7 mouse cellular contexts compared by ENCODE assay signal in the genomic region with DNA sequence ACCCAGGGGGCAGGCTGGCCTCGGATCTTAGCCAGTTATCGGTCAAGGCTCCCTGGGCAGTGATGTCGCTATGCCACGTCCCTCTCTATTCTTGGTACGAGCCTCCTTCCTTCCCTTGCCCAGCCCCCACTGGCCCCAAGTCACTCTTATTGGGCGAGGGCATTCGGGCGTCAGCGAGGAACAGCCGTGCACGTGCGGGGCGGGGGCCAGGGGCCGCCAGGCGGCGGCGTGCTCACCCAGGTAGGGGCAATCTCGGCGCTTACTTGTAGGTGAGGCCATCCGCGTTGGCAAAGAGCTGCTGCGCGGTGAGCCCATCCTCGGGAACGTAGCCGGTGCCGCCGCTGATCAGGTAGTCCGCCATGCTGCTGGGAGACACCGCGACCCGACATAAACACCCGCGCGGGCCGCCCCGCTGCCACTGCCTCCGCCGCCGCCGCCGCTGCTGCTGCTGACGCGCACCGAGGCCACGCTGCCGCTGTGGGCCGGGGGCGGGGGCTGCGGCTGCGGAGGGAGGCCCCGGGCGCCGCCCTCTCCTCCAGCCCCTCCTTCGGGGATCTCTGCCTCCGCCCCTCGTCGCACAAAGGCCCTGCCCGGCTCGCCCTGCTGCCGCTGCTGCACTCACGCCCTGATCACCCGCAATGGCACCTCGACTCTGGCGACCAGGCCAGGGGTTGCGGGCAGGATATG. TPM values are rescaled to one million over a fixed set of nuclear protein-coding genes. Genes with fewer than 3 reads are reported as not detected.
DNase-seq lines count a peak whose midpoint lies in the region; ATAC-seq lines count a peak whose summit lies in the region.

No protein-coding gene starts in this region.

- H3K4me2 ChIP-seq in intestine, embryonic 15.5 days (replicated peaks) = peak overlapping the region; percentile 93
- peak overlapping the region; percentile 85 for H3K4me2 ChIP-seq in midbrain, embryonic 12.5 days (replicated peaks)

- peaks cover 32% of the 10 kb centered on the region for H3K4me1 ChIP-seq in intestine, embryonic 15.5 days (replicated peaks)
- peaks cover 56% of the 10 kb centered on the region for H3K4me1 ChIP-seq in limb, embryonic 10.5 days
- H3K4me1 ChIP-seq in midbrain, embryonic 12.5 days = peaks cover 54% of the 10 kb centered on the region

- ATAC-seq in intestine, embryonic 15.5 days = peak; percentile 89
- ATAC-seq in midbrain, embryonic 12.5 days (ENCODE audit: low FRiP score, low read depth) = peak; percentile 78

- H3K27me3 ChIP-seq in intestine, embryonic 15.5 days (replicated peaks) = no peaks in the 10 kb centered on the region
- H3K27me3 ChIP-seq in limb, embryonic 10.5 days (ENCODE audit: low read depth, poor library complexity, severe bottlenecking) = peaks cover 30% of the 10 kb centered on the region
- peaks cover 21% of the 10 kb centered on the region for H3K27me3 ChIP-seq in midbrain, embryonic 12.5 days

- no peaks in the 10 kb centered on the region for H3K9me3 ChIP-seq in intestine, embryonic 15.5 days
- H3K9me3 ChIP-seq in limb, embryonic 10.5 days (replicated peaks) = no peaks in the 10 kb centered on the region
- no peaks in the 10 kb centered on the region for H3K9me3 ChIP-seq in midbrain, embryonic 12.5 days

- peak overlapping the region; percentile 70 for H3K27ac ChIP-seq in intestine, embryonic 15.5 days
- H3K27ac ChIP-seq in limb, embryonic 10.5 days = peak overlapping the region; percentile 89
- peak overlapping the region; percentile 78 for H3K27ac ChIP-seq in midbrain, embryonic 12.5 days (replicated peaks)

- H3K4me3 ChIP-seq in intestine, embryonic 15.5 days (replicated peaks) = peak overlapping the region; percentile 77
- peak overlapping the region; percentile 80 for H3K4me3 ChIP-seq in limb, embryonic 10.5 days
- H3K4me3 ChIP-seq in midbrain, embryonic 12.5 days = peak overlapping the region; percentile 75

- H3K9ac ChIP-seq in intestine, embryonic 15.5 days = peak overlapping the region; percentile 78
- peak overlapping the region; percentile 72 for H3K9ac ChIP-seq in midbrain, embryonic 12.5 days (replicated peaks)

- DNase-seq in adrenal gland, adult 18-20 months (ENCODE audit: low spot score in 2 of 2) = peak; percentile 79 to 83
- peak; percentile 90 for DNase-seq in embryo, embryonic 10 days (ENCODE audit: low spot score)
- DNase-seq in gastrocnemius, postnatal 25 days = peak; percentile 88
- DNase-seq in limb, embryonic 10.5 days (ENCODE audit: low spot score) = peak; percentile 88
- DNase-seq in skeletal muscle tissue, adult 2 months (ENCODE audit: low read depth, low spot score) = peak; percentile 51

- no peaks in the 10 kb centered on the region for H3K36me3 ChIP-seq in intestine, embryonic 15.5 days
- peaks cover 3% of the 10 kb centered on the region for H3K36me3 ChIP-seq in limb, embryonic 10.5 days
- H3K36me3 ChIP-seq in midbrain, embryonic 12.5 days = peaks cover under 1% of the 10 kb centered on the region

- 0% methylated on average over 66 of the region's 66 CpGs for WGBS in intestine, embryonic 15.5 days
- WGBS in limb, embryonic 10.5 days = under 1% methylated on average over 66 of the region's 66 CpGs
- 1% methylated on average over 51 of the region's 66 CpGs for WGBS in midbrain, embryonic 12.5 days

RNA-seq across cellular contexts. Expression of a gene that starts 4.2 kb away (rescaled TPM):
- 10 to 100 TPM; 49.6 to 63.7 TPM for total RNA-seq in adrenal gland, adult 18-20 months (2021)
- total RNA-seq in gastrocnemius, postnatal 25 days (2021) = 10 to 100 TPM; 13.6 to 15.5 TPM
- polyA plus RNA-seq in intestine, embryonic 15.5 days (2015; fragmentation: Nextera tagmentation; extraction: Ambion mirVana) = 44.7 and 44.8 TPM in 2 replicates
- polyA plus RNA-seq in limb, embryonic 10.5 days (2016; fragmentation: Nextera tagmentation; extraction: Ambion mirVana) = 56.7 and 66.9 TPM in 2 replicates
- 50.2 and 51.6 TPM in 2 replicates for polyA plus RNA-seq in midbrain, embryonic 12.5 days (2016; fragmentation: Nextera tagmentation; extraction: Ambion mirVana)

RNA-seq across cellular contexts. Expression of a gene that starts 32.6 kb away (rescaled TPM):
- 1 to 10 TPM; 1.3 to 3.9 TPM for total RNA-seq in adrenal gland, adult 18-20 months (2021)
- 1 to 10 TPM in 1 of 2 experiments, under 1 TPM in 1; 0.97 to 1.1 TPM for total RNA-seq in gastrocnemius, postnatal 25 days (2021)
- polyA plus RNA-seq in intestine, embryonic 15.5 days (2015; fragmentation: Nextera tagmentation; extraction: Ambion mirVana) = 0.40 and 0.50 TPM in 2 replicates
- 2.0 and 3.7 TPM in 2 replicates for polyA plus RNA-seq in limb, embryonic 10.5 days (2016; fragmentation: Nextera tagmentation; extraction: Ambion mirVana)
- 1.3 and 1.6 TPM in 2 replicates for polyA plus RNA-seq in midbrain, embryonic 12.5 days (2016; fragmentation: Nextera tagmentation; extraction: Ambion mirVana)

RNA-seq across cellular contexts. Expression of a gene that starts 47.1 kb away (rescaled TPM):
- 10 to 100 TPM; 32.4 to 34.3 TPM for total RNA-seq in adrenal gland, adult 18-20 months (2021)
- 10 to 100 TPM; 13.7 to 14.1 TPM for total RNA-seq in gastrocnemius, postnatal 25 days (2021)
- 24.9 and 28.4 TPM in 2 replicates for polyA plus RNA-seq in intestine, embryonic 15.5 days (2015; fragmentation: Nextera tagmentation; extraction: Ambion mirVana)
- polyA plus RNA-seq in limb, embryonic 10.5 days (2016; fragmentation: Nextera tagmentation; extraction: Ambion mirVana) = 51.1 and 52.9 TPM in 2 replicates
- 59.7 and 62.5 TPM in 2 replicates for polyA plus RNA-seq in midbrain, embryonic 12.5 days (2016; fragmentation: Nextera tagmentation; extraction: Ambion mirVana)

Comparison
In these comparisons a context has a peak if more than half of its experiments do, and no peak if none do; other contexts are left out.
1. Peak in every context shown above with its lines: DNase-seq, ATAC-seq, H3K4me3 ChIP-seq and H3K27ac ChIP-seq.